Mouse (Mus musculus): ENCODE measurements around the gene Gfpt1.
A peak's percentile ranks its signal among the peaks of the same experiment; 100 is the strongest.

Gfpt1 gene

GRCm38 (mm10) chr6:87100297-87101020, 57.8 kb downstream of the Gfpt1 start:
- no peak for DNase-seq (ENCODE audit: low read depth, low spot score)

GRCm38 (mm10) chr6:87101281-87101954, 58.8 kb downstream of the Gfpt1 start:
- DNase-seq (ENCODE audit: low read depth, low spot score): peak; percentile 84

DNA sequence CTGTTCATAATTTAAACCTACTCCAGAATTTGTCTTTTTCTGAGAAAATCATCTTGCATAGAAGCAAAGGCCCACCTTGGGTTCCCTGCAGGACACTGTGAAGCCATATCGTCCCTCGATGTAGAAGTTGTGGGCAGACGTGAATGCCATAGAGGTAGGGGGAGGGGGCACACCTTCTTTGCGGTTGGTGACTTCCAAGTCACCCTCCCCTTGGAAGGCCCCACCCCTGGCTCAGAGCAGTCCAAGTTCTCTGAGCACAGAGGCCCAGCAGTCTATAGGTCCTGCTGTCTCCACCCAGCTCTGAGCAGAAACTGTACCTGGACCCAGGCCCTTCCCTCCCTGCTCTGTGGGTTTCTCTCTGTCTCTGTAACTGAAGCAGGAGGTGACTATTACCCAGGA, 59.3 kb downstream of the Gfpt1 start:
- no peak for DNase-seq (ENCODE audit: low read depth, low spot score)

- DNase-seq (ENCODE audit: low read depth, low spot score): no peak
These were observed 59.8 kb downstream of the Gfpt1 start for GRCm38 (mm10) chr6:87102421-87102911.

GRCm38 (mm10) chr6:87103314-87103713, 60.7 kb downstream of the Gfpt1 start:
- DNase-seq (ENCODE audit: low read depth, low spot score): no peak

DNA sequence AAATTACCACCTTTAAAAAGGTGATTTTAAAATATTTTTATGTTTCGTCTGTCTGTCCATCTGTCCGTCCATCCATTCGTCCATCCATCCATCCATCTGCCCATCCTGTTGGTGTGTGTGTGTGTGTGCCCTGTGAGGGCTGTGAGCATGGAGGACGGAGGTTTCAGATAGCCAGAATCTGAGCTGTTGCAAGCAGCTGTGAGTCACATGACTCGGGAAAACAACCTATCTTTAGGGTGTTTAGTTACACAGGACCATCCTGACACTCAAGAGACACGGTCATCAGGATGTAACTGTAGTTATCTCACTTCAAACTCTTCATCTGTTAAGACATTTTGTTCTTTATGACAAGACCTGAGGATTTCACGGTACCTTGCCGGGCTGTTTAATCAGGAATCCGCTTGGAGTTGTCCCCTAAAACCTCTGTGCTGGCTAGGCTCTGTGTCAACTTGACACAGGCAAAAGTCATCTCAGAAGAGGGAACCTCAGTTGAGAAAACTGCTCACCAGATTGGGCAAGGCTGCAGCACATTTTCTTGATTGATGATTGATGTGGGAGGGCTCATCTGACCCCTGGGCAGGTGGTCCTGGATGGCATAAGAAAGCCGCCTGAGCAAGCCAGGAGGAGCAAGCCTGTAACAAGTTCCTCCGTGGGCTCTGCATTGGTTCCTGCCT, 61.6 kb downstream of the Gfpt1 start, which contains the start of gene D6Ertd527e:
TSS of gene D6Ertd527e (plus strand) at position 624 of the 674 bp plus-strand sequence.
- DNase-seq (ENCODE audit: low read depth, low spot score): no peak

DNA sequence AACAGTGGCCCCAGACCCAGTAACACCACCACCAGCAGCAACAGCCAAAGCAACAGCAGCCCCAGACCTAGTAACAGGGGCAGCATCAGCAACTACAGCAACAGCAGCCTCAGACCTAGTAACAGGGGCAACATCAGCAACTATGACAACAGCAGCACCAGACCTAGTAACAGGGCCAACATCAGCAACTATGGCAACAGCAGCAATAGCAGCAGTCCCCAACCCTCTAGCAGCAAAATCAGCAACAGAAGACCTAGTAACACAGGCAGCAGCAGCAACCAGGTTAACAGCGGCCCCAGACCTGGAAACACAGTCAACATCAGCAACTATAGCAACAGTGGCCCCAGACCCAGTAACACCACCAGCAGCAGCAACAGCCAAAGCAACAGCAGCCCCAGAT, 68.8 kb downstream of the Gfpt1 start:
- DNase-seq (ENCODE audit: low read depth, low spot score): no peak

GRCm38 (mm10) chr6:87112125-87112524, 69.5 kb downstream of the Gfpt1 start:
- DNase-seq (ENCODE audit: low read depth, low spot score): no peak

- DNase-seq (ENCODE audit: low read depth, low spot score): no peak
These were observed 73.3 kb downstream of the Gfpt1 start for GRCm38 (mm10) chr6:87115981-87116380.

DNA sequence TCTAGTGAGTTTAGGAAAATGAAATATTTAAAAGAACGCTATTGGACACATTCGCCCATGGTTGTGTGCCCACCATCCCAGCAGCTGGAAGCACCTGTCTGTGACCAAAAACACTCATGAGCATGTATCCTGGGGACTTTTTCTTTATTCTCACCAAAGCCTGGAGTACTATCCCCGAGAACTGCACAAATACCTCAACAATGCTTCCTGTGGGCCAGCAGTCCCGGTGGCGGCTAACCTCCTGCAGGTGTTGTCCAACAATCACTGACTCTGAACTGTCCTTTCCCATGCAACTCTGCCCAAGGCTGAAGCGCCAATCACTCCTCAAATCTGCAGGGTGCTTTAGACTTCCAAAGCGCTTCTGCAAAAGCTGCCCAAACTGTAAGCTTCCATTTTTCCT, 74.0 kb downstream of the Gfpt1 start:
- no peak for DNase-seq (ENCODE audit: low read depth, low spot score)

DNA sequence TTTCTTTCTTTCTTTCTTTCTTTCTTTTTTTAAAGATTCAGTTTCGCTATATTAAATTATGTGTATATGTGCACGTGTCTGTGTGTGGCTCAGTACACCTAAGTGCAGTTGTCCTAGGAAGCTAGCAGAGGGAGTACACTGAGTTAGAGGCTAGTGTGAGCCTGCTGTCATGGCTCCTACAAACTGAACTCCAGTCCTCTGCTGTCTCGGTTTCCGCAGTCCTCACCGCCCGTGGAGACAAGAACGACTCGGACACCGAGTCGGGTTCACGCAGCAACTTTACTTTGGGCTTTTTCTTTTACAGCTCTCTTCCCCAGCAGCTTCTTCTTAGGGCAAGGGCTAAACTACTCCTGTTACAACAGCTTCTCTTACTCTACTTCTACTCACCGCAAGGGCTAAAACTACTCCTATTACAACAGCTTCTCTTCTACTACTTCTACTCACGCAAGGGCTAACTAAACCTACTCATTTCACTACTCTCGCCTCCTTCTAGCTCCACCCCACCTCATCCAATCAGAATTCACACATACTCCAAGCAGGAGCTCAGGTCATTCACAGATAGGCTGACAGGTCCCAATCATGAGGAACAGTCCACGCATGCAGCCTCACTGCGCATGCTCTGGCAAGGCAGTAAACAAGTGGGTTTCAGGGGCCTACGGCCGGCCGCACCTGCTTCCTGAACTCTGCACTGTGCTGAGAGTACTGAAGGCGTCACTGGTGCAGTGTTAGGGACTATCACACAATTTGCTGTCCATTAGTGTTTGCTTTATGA, 76.6 kb downstream of the Gfpt1 start:
- no peak for DNase-seq (ENCODE audit: low read depth, low spot score)

DNA sequence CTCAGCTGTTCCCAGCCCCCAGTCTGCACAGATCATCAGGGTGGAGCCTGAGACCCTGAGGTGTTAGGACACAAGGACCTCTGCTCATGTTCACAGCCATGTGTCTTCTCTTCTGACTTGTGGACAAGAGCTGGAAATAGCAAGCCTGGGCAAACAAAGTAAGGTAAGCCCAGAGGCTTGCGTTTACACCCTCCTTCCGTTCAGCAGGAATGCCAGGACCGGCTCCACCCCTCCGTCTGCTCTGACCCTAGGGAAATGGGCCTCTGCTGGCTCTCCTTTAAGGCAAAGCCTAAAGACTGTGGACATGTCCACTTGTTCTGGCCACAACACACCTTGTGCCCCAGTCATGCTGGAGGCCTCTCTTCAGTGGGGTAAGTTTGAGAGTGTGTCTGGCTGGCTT, 77.3 kb downstream of the Gfpt1 start:
- no peak for DNase-seq (ENCODE audit: low read depth, low spot score)

- DNase-seq (ENCODE audit: low read depth, low spot score): no peak
These were observed 78.0 kb downstream of the Gfpt1 start for GRCm38 (mm10) chr6:87120661-87121060.

DNA sequence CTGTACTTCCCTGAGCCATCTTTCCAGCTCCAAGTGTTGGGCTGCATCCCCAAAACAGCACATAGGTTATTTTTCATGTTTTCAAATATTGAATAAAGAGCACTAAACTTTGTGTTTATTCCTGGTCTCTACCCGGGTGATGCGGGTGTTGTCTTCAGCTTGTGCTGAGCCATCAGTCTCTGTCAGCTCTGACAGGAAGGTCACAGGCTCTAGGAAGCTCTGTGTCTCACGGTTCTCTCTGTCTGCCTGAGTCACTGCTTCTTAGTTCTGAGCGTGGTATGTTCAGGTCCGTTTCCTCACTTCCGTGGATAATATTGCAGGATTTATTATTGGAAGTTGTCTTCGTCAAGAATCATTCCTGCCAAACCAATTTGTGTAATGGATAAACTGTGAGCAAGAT, 79.3 kb downstream of the Gfpt1 start:
- no peak for DNase-seq (ENCODE audit: low read depth, low spot score)

DNA sequence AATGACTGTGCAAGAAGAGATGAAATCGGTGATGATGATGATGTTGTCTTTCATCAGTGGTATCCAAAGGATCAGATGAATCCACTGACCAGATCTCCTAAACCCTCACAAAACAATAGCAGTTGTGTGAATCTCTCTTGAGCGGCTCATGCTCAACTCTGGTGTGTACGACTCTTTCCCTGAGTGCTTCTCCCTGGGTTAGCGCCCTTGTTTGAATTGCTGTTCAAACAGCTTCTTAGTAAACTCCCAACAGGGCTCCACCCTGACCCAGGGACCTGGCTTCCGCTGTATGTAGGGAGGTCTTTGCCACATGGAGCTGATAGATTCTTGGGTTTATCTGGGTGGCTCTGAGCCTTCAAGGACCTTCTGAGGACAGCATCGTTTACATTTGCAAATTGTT, 80.8 kb downstream of the Gfpt1 start:
- DNase-seq (ENCODE audit: low read depth, low spot score): no peak

- DNase-seq (ENCODE audit: low read depth, low spot score): no peak
These were observed 81.3 kb downstream of the Gfpt1 start for GRCm38 (mm10) chr6:87123973-87124372.

DNA sequence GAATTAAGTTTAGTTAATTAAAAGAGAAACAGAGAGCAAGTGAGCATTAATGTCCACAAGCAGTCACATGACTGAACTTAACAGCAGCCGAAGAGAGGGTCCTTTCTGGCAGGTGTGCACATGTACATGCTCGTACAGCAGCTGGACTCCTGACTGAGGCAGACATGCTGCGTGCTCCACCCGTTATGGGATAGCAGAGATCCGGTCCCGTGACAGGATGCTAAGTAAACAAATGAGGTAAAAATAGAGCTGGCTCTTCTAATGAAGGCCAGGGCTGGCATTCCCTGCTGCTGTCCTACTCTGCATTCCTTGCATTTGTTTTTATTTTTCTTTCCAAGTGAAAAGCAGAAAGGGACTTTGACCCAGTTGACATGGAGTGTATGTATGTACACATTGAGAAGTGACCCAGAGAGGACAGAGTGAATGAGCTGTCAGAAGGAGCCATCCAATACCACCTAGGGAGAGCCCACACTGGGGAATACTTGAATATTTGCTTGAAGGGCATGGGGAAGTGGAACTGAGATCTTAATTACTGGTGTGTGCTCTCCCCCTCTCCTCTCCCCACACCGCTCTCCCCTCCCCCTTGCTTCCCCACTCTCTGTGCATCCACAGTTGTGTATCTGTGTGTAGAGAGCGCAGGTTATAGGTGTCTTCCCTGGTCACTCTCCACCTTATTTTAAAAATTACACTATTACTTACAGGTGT, 84.6 kb downstream of the Gfpt1 start:
- no peak for DNase-seq (ENCODE audit: low read depth, low spot score)

DNA sequence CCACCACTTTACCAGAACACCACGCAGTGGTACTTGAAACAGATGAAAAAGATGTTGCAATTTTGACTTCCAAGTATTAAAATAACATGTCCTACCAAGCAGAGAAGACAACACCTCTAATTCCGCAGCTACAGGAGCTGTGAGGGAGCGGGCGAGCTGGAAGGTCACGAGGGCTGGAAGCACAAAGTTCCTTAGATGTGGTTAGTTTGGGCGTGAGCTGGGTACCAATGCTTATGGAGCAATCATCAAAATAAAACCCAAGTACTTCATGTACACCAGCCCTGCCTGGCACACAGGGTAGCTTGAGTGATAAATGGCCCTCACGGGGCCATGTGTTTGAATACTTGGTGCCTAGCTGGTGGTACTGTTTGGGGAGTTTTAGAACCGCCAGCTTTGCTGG, 87.2 kb downstream of the Gfpt1 start:
- no peak for DNase-seq (ENCODE audit: low read depth, low spot score)

- DNase-seq (ENCODE audit: low read depth, low spot score): no peak
These were observed 88.0 kb downstream of the Gfpt1 start for GRCm38 (mm10) chr6:87130628-87131027.

- no peak for DNase-seq (ENCODE audit: low read depth, low spot score)
These were observed 88.4 kb downstream of the Gfpt1 start for GRCm38 (mm10) chr6:87131078-87131477.

DNA sequence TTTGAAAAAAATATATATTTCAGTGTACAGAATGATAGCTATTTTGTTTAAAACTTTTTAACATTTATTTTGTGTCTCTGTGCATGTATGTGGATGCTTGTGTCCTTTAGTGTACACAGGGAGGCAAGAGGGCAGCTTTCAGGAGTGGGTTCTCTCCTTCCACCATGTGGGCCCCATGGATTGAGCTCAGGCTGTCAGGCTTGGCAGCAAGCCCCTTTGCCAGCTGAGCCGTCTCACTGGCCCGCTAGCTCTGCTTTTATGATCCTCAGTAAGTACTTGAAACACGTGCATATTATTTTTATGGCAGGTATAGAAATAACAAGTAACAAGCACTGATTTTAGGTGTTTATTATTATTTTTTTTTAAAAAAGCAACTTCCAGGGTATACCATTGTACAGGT, 90.9 kb downstream of the Gfpt1 start:
- no peak for DNase-seq (ENCODE audit: low read depth, low spot score)

Data from mesoderm, embryonic 11.5 days (tissue).